Mouse (Mus musculus) neural tube, embryonic 11.5 days (tissue): ENCODE data around the gene Tnfsf8. TPM values are rescaled to one million over a fixed set of nuclear protein-coding genes. Genes with fewer than 3 reads are reported as not detected.

ENCODE experiments used
- ATAC-seq: fragments of 200-750 bp; cut with Nextera tagmentation; 2 replicates; pipeline ENCODE4 v1.8.0; 2017; ENCODE audit warnings: moderate number of reproducible peaks, mild to moderate bottlenecking, moderate TSS enrichment, moderate library complexity; ENCODE audit not compliant: insufficient read depth, low FRiP score, low TSS enrichment
- DNase-seq: peaks from one replicate; pipeline ENCODE4 v3.0.0-alpha.2; 2015; ENCODE audit warnings: low spot score
- H3K27ac ChIP-seq: fragments of 300-500 bp; sonication (generic); 2 replicates; pipeline ENCODE4 v1.5.1; 2014; ENCODE audit warnings: low read depth, mild to moderate bottlenecking, low read length
- H3K27me3 ChIP-seq: fragments of 300-500 bp; sonication (generic); 2 replicates; pipeline ENCODE4 v1.6.1; 2014; ENCODE audit warnings: mild to moderate bottlenecking, low read length, mixed read lengths; ENCODE audit not compliant: control insufficient read depth, insufficient read depth
- H3K36me3 ChIP-seq: fragments of 300-500 bp; sonication (generic); 2 replicates; pipeline ENCODE4 v1.6.1; 2014; ENCODE audit warnings: mild to moderate bottlenecking, low read length, moderate library complexity, mixed read lengths; ENCODE audit not compliant: control insufficient read depth, insufficient read depth
- H3K4me1 ChIP-seq: fragments of 300-500 bp; sonication (generic); 2 replicates; pipeline ENCODE4 v1.6.1; 2014; ENCODE audit warnings: low read length, mixed read lengths; ENCODE audit not compliant: control insufficient read depth, insufficient read depth
- H3K4me2 ChIP-seq: fragments of 300-500 bp; sonication (generic); 2 replicates; pipeline ENCODE4 v1.6.1; 2014; ENCODE audit warnings: low read depth, mild to moderate bottlenecking, moderate library complexity
- H3K4me3 ChIP-seq: fragments of 300-500 bp; sonication (generic); 2 replicates; pipeline ENCODE4 v1.5.1; 2014; ENCODE audit warnings: low read depth, low read length
- H3K9ac ChIP-seq: fragments of 300-500 bp; sonication (generic); 2 replicates; pipeline ENCODE4 v1.6.1; 2014; ENCODE audit warnings: mild to moderate bottlenecking, low read length
- H3K9me3 ChIP-seq: fragments of 300-500 bp; sonication (generic); 2 replicates; pipeline ENCODE4 v1.6.1; 2016; ENCODE audit warnings: low read length; ENCODE audit not compliant: control insufficient read depth
- WGBS: fragments of 180-500 bp; shearing (Covaris S2); extraction: QIAGEN DNeasy Blood & Tissue Kit; methylation state at CpG from one replicate; pipeline ENCODE4 v1.1.7; 2014; 5-methylcytosine and 5-hydroxymethylcytosine counted together
- polyA plus RNA-seq: library from polyadenylated mRNA; unstranded; fragments of >200 nt; fragmentation: Nextera tagmentation; extraction: Ambion mirVana; gene quantifications from 2 replicates; pipeline ENCODE4 v1.2.1, GENCODE M21; 2014

Tnfsf8 gene
- polyA plus RNA-seq, 1 experiment from 2014 or later: not detected

DNA sequence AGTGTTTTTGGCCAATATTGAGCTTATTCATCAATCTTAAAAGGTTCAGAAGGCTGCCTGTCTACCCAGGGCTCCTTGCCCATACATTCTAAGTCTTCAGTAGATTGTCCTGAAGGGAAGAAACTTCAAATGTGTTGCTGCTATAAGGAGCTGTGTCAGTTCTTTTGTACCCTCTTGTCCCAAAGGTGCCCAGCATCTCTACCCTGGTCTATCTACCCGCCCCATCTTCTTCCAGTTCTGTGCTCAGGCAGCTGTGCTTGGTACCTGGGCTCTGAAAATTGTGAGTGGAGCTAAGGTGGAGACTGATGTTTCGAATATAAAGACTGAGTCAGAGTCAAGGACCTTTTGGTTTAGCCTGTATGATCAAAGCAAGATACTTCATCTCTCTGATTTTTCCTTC is 11.1 kb downstream of the Tnfsf8 start:
- H3K9me3 ChIP-seq: no peaks in the 10 kb centered on the region
- no peak overlapping the region for H3K9ac ChIP-seq
- H3K4me3 ChIP-seq: no peak overlapping the region
- H3K36me3 ChIP-seq: no peaks in the 10 kb centered on the region
- ATAC-seq: no peak
- no peaks in the 10 kb centered on the region for H3K4me1 ChIP-seq
- no peaks in the 10 kb centered on the region for H3K27me3 ChIP-seq
- DNase-seq: no peak
- H3K4me2 ChIP-seq: no peak overlapping the region
- H3K27ac ChIP-seq: no peak overlapping the region
- 87% methylated on average over 2 of the region's 2 CpGs for WGBS

DNA sequence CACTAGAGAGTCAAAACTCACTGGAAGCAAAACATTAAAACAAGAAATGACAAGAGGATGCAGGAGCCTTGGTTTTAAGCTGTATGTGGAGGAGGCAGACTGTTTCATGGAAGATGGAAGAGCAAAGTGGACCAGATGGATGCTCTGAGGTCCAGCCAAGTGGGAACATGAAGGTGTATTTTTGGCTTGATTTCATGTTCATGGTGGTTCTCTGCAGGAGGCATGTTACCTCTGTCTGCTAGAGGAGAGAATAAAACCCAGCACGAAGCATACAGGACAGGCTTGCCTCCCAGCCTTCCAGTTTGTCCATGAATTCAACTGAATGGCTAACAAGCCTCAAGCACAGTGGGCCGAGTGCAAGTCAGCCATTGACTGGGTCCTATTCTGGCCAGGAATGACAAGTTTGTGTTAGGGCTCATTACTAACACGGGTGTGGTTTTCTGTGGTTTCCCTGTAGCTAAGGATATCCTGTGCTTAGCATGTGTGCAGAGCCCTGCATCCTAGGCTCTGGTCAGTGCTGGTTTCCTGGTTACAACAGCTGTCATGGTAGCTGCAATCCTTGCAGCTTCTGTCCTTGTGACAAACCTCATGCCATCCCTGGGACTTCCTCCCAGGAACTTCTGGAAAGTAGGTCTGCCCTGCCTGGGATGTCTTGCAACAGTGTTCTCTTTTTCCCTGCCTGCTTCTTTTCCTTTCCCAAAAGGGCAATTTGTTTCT is 14.1 kb downstream of the Tnfsf8 start:
- WGBS: 81% methylated on average over 3 of the region's 3 CpGs
- Histone ChIP-seq H3K4me2 (no peak overlapping the region), H3K4me3 (no peak overlapping the region), H3K27me3 (no peaks in the 10 kb centered on the region), H3K27ac (no peak overlapping the region), H3K4me1 (no peaks in the 10 kb centered on the region), H3K9me3 (no peaks in the 10 kb centered on the region), H3K36me3 (no peaks in the 10 kb centered on the region), H3K9ac (no peak overlapping the region)
- DNase-seq (no peak), ATAC-seq (no peak)

DNA sequence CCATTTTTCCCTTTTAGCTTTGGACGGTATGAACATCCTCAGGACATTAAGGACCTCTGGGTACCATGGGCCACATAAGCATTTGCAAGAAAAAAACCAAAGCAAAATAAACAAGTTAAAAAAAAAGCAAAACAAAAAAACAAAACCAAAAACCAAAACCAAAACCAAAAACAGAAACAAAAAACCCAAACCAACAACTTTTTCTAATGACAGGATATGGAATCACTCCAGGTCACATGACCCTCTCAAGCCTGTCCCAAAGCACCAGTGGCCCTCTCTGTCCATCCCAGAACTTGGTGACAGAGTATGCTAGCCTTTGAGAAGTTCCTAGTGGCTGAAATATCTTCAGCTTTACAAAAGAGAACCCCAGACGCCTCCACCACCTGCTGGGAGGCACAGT is 15.4 kb downstream of the Tnfsf8 start:
- Histone ChIP-seq H3K36me3 (no peaks in the 10 kb centered on the region), H3K4me2 (no peak overlapping the region), H3K9me3 (no peaks in the 10 kb centered on the region), H3K27me3 (no peaks in the 10 kb centered on the region), H3K4me3 (no peak overlapping the region), H3K9ac (no peak overlapping the region), H3K4me1 (no peaks in the 10 kb centered on the region), H3K27ac (no peak overlapping the region)
- ATAC-seq (no peak), DNase-seq (no peak)
- WGBS: 64% methylated on average over 2 of the region's 2 CpGs

DNA sequence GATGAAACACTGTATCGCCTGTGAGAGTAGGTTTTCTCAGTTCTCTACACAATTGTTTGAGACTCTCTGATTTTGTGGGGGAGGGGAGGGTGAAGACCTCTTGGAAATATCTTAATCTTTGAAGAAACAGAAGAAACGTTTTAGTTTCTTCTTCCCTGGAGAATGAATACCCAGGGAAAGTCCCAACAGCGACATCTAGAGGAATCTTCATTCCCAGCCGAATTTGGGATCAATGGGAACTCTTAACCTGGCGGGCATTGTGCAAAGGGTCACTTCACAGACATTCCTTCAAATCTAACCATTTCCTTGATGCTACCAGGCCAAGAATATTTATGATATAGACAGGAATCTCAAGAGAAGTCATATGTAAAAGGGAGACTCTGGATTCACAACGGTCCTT is 17.2 kb downstream of the Tnfsf8 start:
- DNase-seq: peak; percentile 58

DNA sequence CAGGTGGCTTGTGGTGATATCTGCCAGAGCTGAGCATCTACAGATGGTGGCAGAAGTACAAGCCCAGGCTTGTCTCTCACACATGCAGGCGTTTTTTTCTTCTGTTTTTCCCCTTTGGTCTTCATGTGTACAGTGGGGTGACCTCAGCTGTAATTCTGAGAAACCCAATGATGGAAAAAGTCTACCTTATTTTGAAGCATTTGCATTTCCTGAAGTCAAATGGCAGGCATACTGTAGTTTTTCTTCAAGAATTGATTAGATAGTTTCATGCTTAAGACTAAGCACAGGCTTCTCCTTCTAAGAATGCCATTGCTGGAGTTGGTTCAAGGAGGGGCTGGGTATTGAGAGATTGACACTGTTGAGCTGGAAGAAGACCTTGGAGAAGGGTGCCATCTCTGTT is 18.9 kb downstream of the Tnfsf8 start:
- no peaks in the 10 kb centered on the region for H3K36me3 ChIP-seq
- DNase-seq: no peak
- H3K27me3 ChIP-seq: no peaks in the 10 kb centered on the region
- no peak overlapping the region for H3K4me3 ChIP-seq
- no peak overlapping the region for H3K4me2 ChIP-seq
- ATAC-seq: no peak
- no peaks in the 10 kb centered on the region for H3K9me3 ChIP-seq
- H3K27ac ChIP-seq: no peak overlapping the region
- 76% methylated on average over 1 of the region's 1 CpGs for WGBS
- H3K9ac ChIP-seq: no peak overlapping the region
- H3K4me1 ChIP-seq: no peaks in the 10 kb centered on the region

More for the DNA sequence above, 17.2 kb downstream of the Tnfsf8 start:
- ATAC-seq: no peak
- Histone ChIP-seq H3K4me3 (no peak overlapping the region), H3K9me3 (no peaks in the 10 kb centered on the region), H3K27ac (no peak overlapping the region), H3K4me1 (no peaks in the 10 kb centered on the region), H3K36me3 (no peaks in the 10 kb centered on the region), H3K9ac (no peak overlapping the region), H3K4me2 (no peak overlapping the region), H3K27me3 (no peaks in the 10 kb centered on the region)
- WGBS: 32% methylated on average over 6 of the region's 6 CpGs

DNA sequence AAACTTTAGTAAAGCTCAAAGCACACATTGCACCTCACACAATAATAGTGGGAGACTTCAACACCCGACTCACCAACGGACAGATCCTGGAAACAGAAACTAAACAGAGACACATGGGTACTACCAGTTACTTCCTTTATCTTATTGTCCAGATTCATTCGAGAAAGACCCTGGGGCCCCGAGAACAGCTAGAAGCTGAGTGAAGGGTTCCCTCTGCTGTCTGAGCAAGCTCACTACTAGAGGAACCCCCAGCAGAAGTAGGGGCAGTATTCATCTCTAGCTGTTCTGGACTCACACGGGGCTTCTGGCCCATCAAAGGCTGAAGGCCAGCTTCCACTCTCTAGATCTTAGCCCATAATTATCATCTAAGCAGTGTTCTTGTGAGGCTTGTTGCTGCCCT is 20.7 kb downstream of the Tnfsf8 start:
- Histone ChIP-seq H3K9me3 (no peaks in the 10 kb centered on the region), H3K4me1 (no peaks in the 10 kb centered on the region), H3K4me3 (no peak overlapping the region), H3K36me3 (no peaks in the 10 kb centered on the region), H3K4me2 (no peak overlapping the region), H3K27me3 (no peaks in the 10 kb centered on the region), H3K9ac (no peak overlapping the region), H3K27ac (no peak overlapping the region)
- WGBS: 72% methylated on average over 5 of the region's 5 CpGs
- ATAC-seq (no peak), DNase-seq (peak; percentile 26)

DNA sequence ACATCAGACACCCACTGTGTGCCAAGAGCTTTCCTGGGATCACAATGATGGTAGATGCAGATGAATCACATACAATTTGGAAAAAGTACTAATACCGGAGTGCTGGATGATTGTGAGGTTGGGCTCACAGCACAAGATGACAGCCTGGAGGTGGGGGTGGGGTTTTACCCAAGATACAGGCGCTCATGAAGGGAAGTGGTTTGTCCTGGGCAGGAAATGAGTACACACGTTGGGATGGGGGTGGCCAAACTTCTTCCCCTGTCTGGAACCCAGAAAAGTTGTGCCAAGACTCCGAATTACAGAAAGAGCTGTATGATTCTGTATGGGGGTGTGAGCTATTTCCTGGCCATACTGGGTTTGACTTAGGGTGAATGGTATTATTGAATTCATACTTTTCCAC is 38.0 kb downstream of the Tnfsf8 start:
- Histone ChIP-seq H3K9me3 (no peaks in the 10 kb centered on the region), H3K4me2 (no peak overlapping the region), H3K9ac (no peak overlapping the region), H3K4me3 (no peak overlapping the region), H3K27me3 (no peaks in the 10 kb centered on the region), H3K4me1 (no peaks in the 10 kb centered on the region), H3K36me3 (no peaks in the 10 kb centered on the region), H3K27ac (no peak overlapping the region)
- DNase-seq: no peak
- ATAC-seq: no peak
- 81% methylated on average over 4 of the region's 4 CpGs for WGBS

DNA sequence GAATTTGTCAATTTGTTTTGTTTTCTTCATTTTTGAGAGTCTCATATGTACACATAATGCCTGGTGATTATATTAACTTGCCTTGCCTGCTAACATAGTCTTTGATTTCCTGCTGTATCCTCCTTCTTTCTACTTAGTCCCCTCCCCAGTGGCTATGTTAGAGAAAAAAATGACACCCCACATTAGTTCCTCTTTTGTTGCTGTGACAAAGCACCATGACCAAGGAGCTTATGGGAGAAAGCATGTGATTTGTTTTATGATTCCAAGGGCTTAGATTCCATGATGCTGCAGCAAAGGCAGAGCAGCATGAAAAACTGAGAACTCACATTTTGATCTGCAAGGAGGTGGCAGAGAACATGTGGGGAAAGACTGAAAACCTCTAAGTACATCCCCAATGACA is 43.6 kb downstream of the Tnfsf8 start:
- no peaks in the 10 kb centered on the region for H3K4me1 ChIP-seq
- no peak overlapping the region for H3K9ac ChIP-seq
- H3K36me3 ChIP-seq: no peaks in the 10 kb centered on the region
- H3K4me3 ChIP-seq: no peak overlapping the region
- no peak overlapping the region for H3K4me2 ChIP-seq
- ATAC-seq (no peak), DNase-seq (no peak)
- no peak overlapping the region for H3K27ac ChIP-seq
- H3K27me3 ChIP-seq: no peaks in the 10 kb centered on the region
- no peaks in the 10 kb centered on the region for H3K9me3 ChIP-seq

DNA sequence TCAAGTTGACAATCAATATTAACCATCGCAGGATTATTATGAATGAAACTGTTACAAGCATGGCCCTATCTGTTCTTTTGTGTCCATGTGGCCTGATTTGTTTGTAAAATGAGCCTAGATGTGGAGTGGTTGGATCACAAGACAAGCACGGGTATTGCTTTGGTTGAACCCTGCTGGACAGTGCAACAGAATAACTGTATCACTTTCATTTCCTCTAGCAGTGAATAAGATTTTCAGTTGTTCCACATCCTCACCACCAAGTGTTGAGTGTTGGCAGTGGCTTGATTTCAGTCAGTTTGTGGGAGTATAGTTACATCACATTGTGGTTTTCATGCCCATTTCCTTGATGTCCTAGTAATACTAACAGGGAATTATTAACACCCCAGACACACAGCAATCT is 45.5 kb downstream of the Tnfsf8 start:
- no peak overlapping the region for H3K9ac ChIP-seq
- ATAC-seq (no peak), DNase-seq (no peak)
- no peaks in the 10 kb centered on the region for H3K36me3 ChIP-seq
- H3K4me2 ChIP-seq: no peak overlapping the region
- H3K27ac ChIP-seq: no peak overlapping the region
- WGBS: 89% methylated on average over 2 of the region's 2 CpGs
- no peaks in the 10 kb centered on the region for H3K9me3 ChIP-seq
- H3K4me1 ChIP-seq: no peaks in the 10 kb centered on the region
- no peaks in the 10 kb centered on the region for H3K27me3 ChIP-seq
- H3K4me3 ChIP-seq: no peak overlapping the region
